Mouse (Mus musculus): ENCODE data around the gene Tnk2.

Gene Tnk2

GRCm38 (mm10) chr16:32715364-32715763 lies 71.7 kb downstream of the Tnk2 start:
- no peak for DNase-seq

DNA sequence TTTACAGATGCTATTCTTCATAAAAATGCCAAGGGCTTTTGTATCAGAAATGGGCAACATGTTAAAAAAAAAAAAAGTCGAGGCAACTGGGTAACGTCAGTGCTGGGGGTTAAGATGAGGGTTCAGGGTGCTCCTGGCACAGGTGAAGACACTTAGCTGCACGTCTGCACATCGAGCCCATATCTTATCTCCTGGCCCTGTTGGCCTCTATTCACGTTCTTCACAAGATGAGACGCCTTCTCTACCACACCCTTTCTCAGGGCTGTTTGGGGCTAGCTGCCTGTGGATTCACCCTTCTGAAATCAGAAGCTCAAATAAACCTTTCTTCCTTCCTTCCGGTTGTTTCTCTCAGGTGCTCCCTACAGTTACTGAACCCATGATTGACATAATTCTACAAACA lies 79.5 kb downstream of the Tnk2 start:
- DNase-seq = no peak

DNA sequence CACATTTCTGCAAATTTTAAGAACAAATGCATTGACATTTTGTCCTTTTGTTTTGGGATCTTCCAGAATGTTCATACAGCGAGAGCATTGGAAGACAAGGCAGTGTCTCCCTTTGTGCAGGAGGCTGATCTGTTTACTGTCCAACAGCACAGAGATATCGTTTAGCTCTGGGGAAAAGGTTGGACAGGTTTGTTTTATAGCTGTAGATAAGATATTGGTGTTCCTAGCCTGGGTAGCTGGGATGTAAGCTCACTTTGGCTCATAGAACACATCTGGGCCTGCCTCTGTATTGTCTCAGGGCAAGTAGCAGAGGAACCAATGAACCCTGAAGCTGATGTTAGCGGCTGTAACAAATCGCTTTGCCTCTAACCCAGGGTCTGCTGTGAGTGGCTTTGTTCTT lies 80.1 kb downstream of the Tnk2 start:
- no peak for DNase-seq

DNA sequence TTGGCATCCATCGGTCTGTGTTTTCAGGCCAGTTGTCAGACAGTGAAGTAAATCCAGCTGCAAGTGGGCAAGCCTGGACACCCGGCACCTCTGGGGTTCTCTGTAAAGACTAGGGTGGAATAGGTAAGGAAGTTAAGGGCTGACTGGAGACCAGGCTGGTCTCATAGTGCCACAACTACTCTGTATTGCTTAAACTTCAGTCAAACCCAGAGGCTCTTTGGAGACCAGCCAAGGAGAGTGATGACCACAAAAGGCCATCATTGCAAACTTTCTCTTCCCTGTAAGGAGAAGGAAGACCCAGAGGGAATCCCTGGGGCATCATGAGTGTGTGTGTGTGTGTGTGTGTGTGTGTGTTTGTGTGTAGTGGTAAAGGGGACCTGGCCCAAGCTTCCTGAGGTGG lies 80.6 kb downstream of the Tnk2 start:
- DNase-seq = no peak

DNA sequence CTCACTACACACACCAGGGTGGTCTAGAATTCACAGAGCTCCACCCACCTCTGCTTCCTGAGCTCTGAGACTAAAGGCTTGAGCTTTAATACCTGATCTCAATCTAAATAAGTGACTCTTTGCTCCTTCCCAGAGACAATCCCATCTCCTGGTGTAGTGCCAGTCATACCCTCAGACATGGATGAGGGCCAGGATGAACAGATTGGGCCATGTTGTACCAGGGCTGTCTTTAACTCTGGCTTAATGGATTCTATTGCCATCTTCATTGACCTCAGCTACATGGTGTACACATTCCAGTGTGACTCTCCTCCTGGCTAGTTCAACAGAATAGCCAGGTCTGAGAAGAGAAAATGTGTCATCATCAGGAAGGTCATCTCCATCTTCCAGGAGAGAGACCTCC lies 82.8 kb downstream of the Tnk2 start:
- DNase-seq = peak; percentile 50 to 58

GRCm38 (mm10) chr16:32728240-32728639 lies 84.6 kb downstream of the Tnk2 start:
- no peak for DNase-seq

DNA sequence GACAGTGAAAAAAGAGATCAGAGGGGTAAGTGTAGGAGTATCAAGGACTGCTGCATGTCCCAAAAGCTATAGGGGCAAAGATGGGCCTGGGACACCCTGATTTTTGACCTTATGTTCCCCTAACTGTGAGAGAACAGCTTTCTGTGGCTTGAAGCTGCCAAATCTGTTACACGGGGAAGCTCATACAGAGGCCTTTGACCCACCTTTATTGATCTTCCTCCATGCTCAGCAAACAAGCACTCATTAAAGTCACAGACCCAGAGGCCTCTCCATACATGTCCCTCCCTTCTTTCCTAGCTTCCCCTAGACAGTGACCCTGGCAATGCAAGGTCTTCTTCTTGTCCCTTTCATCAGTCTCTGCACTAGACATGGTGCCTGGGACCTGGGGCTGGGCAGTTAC lies 85.1 kb downstream of the Tnk2 start:
- DNase-seq = no peak

Measured in cerebellum, adult 18-20 months (tissue).